Mouse (Mus musculus) kidney, postnatal 14 days (tissue): ENCODE measurements around the gene Rhox13.

Experiments used
- DNase-seq: peaks from one replicate; pipeline ENCODE4 v3.0.0; 2022; ENCODE audit warnings: mixed read lengths

The Rhox13 gene

GRCm38 (mm10) chrX:38120982-38121381, at the start of gene Rhox13:
TSS of gene Rhox13 (plus strand) at chrX:38121219.
- no peak for DNase-seq

- peak; percentile 50 for DNase-seq
Measured at GRCm38 (mm10) chrX:38084226-38084625, 36.8 kb upstream of the Rhox13 start.

- no peak for DNase-seq
Measured at GRCm38 (mm10) chrX:38085041-38085440, 36.0 kb upstream of the Rhox13 start, which contains the start of gene Rhox11. TSS of gene Rhox11 (minus strand) at chrX:38085141.

GRCm38 (mm10) chrX:38110807-38111206, 10.2 kb upstream of the Rhox13 start, which contains the start of gene Rhox12:
TSS of gene Rhox12 (minus strand) at chrX:38110907.
- DNase-seq: no peak

GRCm38 (mm10) chrX:38121478-38121877, 459 bp downstream of the Rhox13 start:
- DNase-seq: no peak

GRCm38 (mm10) chrX:38159097-38159496, 38.1 kb downstream of the Rhox13 start:
- DNase-seq: no peak

GRCm38 (mm10) chrX:38165315-38165714, 44.3 kb downstream of the Rhox13 start:
- no peak for DNase-seq

GRCm38 (mm10) chrX:38166064-38166463, 45.0 kb downstream of the Rhox13 start:
- no peak for DNase-seq

- no peak for DNase-seq
Measured at GRCm38 (mm10) chrX:38166592-38166991, 45.6 kb downstream of the Rhox13 start.
